In genomic region chr3:51726257-51726656, GRCm38 (mm10) we compare ENCODE assay signal across 27 mouse cellular contexts.
DNase-seq lines count a peak whose midpoint lies in the region; ATAC-seq and TF ChIP-seq lines count a peak whose summit lies in the region.
"Had no signal": no experiment of that assay in that cellular context is flagged by ENCODE, and none has a peak within 500 bp of the region (broad histone marks: within the 10 kb centered on the region; RNA-seq: fewer than 3 reads in every experiment).

No protein-coding gene starts in this region.

- no peak overlapping the region for H3K9ac ChIP-seq in heart, adult 2 months (ENCODE audit: low read depth, low read length)
- no peak overlapping the region for H3K9ac ChIP-seq in heart, embryonic 16.5 days (ENCODE audit: low read length)
- H3K9ac ChIP-seq: forebrain, embryonic 13.5 days; hindbrain, embryonic 15.5 days; limb, embryonic 13.5 days had no signal

- no peak for TF ChIP-seq POLR2A in heart, adult 2 months (IDR thresholded peaks at IDR 0.05; ENCODE audit: insufficient read depth, low read depth, low read length)

- no peaks in the 10 kb centered on the region for H3K36me3 ChIP-seq in heart, embryonic 10.5 days
- peaks cover 3% of the 10 kb centered on the region; the same call in 1 of the 2 replicates for H3K36me3 ChIP-seq in heart, adult 2 months (ENCODE audit: control insufficient read depth, insufficient read depth, low read length)
- H3K36me3 ChIP-seq in heart, embryonic 16.5 days (ENCODE audit: control insufficient read depth, insufficient read depth), result no peaks in the 10 kb centered on the region
- peaks cover 27% of the 10 kb centered on the region for H3K36me3 ChIP-seq in megakaryocyte, embryonic 14.5 days (replicated peaks; ENCODE audit: low read length)
- H3K36me3 ChIP-seq: G1E; hindbrain, embryonic 15.5 days; limb, embryonic 13.5 days had no signal

- no peak for DNase-seq in heart, embryonic 10.5 days (ENCODE audit: low spot score)
- DNase-seq in heart, adult 2 months, result no peak
- DNase-seq in heart, postnatal 25 days (ENCODE audit: low spot score), result no peak
- no peak for DNase-seq in spleen, postnatal 4 days (ENCODE audit: low spot score in 2 of 2)
- DNase-seq: adrenal gland, postnatal 10 days; cerebellum, adult 8-10 months; cerebellum, postnatal 36 days; gastrocnemius, postnatal 14 days; kidney, adult 2 months; kidney, postnatal 4 days; lung, adult 18-20 months; midbrain, embryonic 14.5 days; right cerebral cortex, adult 18-20 months; spleen, adult 18-20 months; thymus, adult 18-20 months; thymus, postnatal 25 days had no signal

- no peak overlapping the region for H3K4me3 ChIP-seq in heart, embryonic 10.5 days
- no peak overlapping the region for H3K4me3 ChIP-seq in heart, adult 2 months
- H3K4me3 ChIP-seq in heart, embryonic 16.5 days (ENCODE audit: low read length), result no peak overlapping the region
- H3K4me3 ChIP-seq in megakaryocyte, embryonic 14.5 days (replicated peaks), result peak overlapping the region; percentile 35
- H3K4me3 ChIP-seq: forebrain, embryonic 13.5 days; hindbrain, embryonic 15.5 days; limb, embryonic 13.5 days had no signal

- intact Hi-C loops in heart, adult 2 months (cut with DNase I), result no loop called here
- intact Hi-C loops in heart, postnatal 25 days (cut with DNase I), result no loop called here

- H3K27ac ChIP-seq in heart, embryonic 10.5 days, result peak overlapping the region; percentile 90
- H3K27ac ChIP-seq in heart, adult 2 months, result no peak overlapping the region; the same call in 1 of the 2 replicates
- H3K27ac ChIP-seq in heart, embryonic 16.5 days (ENCODE audit: low read length), result peak overlapping the region; percentile 37; the same call in 1 of the 2 replicates
- H3K27ac ChIP-seq: forebrain, embryonic 13.5 days; hindbrain, embryonic 15.5 days; kidney, postnatal 0 days; limb, embryonic 13.5 days; stomach, postnatal 0 days had no signal

- ATAC-seq in heart, embryonic 16.5 days (replicated peaks; ENCODE audit: extremely low read depth, insufficient read depth, low FRiP score), result no peak
- no peak for ATAC-seq in megakaryocyte, adult 5-6 weeks (ENCODE audit: poor library complexity, severe bottlenecking)
- ATAC-seq: forebrain, embryonic 13.5 days; lung, postnatal 0 days; Patski had no signal

- no peaks in the 10 kb centered on the region for H3K9me3 ChIP-seq in heart, embryonic 10.5 days
- no peaks in the 10 kb centered on the region for H3K9me3 ChIP-seq in heart, embryonic 16.5 days (replicated peaks; ENCODE audit: control insufficient read depth, low read length)
- H3K9me3 ChIP-seq in megakaryocyte, embryonic 14.5 days, result no peaks in the 10 kb centered on the region
- H3K9me3 ChIP-seq: forebrain, embryonic 13.5 days; G1E; hindbrain, embryonic 15.5 days; limb, embryonic 13.5 days had no signal

- peaks cover 71% of the 10 kb centered on the region for H3K4me1 ChIP-seq in heart, embryonic 10.5 days
- H3K4me1 ChIP-seq in heart, adult 2 months (ENCODE audit: control insufficient read depth, insufficient read depth, low read length), result peaks cover 5% of the 10 kb centered on the region
- H3K4me1 ChIP-seq in heart, embryonic 16.5 days (ENCODE audit: control insufficient read depth, insufficient read depth, low read length), result peaks cover 45% of the 10 kb centered on the region
- peaks cover 99% of the 10 kb centered on the region for H3K4me1 ChIP-seq in megakaryocyte, embryonic 14.5 days

- H3K4me2 ChIP-seq in heart, embryonic 16.5 days (ENCODE audit: low read depth, low read length), result no peak overlapping the region
- H3K4me2 ChIP-seq: forebrain, embryonic 13.5 days; hindbrain, embryonic 15.5 days; limb, embryonic 13.5 days had no signal

- WGBS in heart, embryonic 10.5 days, result 56% methylated on average over 6 of the region's 6 CpGs
- 42% methylated on average over 6 of the region's 6 CpGs for WGBS in heart, adult 2 months
- WGBS in heart, embryonic 16.5 days, result 59% methylated on average over 6 of the region's 6 CpGs

- no peaks in the 10 kb centered on the region for H3K27me3 ChIP-seq in heart, embryonic 10.5 days (ENCODE audit: insufficient read depth, poor library complexity, severe bottlenecking)
- H3K27me3 ChIP-seq in heart, adult 2 months (ENCODE audit: control insufficient read depth, insufficient read depth, low read length), result no peaks in the 10 kb centered on the region
- H3K27me3 ChIP-seq in heart, embryonic 16.5 days (ENCODE audit: control insufficient read depth, insufficient read depth, low read length), result no peaks in the 10 kb centered on the region
- no peaks in the 10 kb centered on the region for H3K27me3 ChIP-seq in megakaryocyte, embryonic 14.5 days (replicated peaks)
- H3K27me3 ChIP-seq: forebrain, embryonic 13.5 days; hindbrain, embryonic 15.5 days; Patski had no signal

- no peak for TF ChIP-seq EP300 in heart, adult 2 months (IDR thresholded peaks at IDR 0.05; ENCODE audit: insufficient read depth, low read depth, low read length)

- no peaks in the 10 kb centered on the region for H3K79me2 ChIP-seq in heart, adult 2 months (replicated peaks; ENCODE audit: control insufficient read depth, insufficient read depth, low read length)

- no peak for TF ChIP-seq CTCF in heart, adult 2 months (IDR thresholded peaks at IDR 0.05)
